Comparison of ENCODE assay signal across 10 mouse cellular contexts in the genomic region with DNA sequence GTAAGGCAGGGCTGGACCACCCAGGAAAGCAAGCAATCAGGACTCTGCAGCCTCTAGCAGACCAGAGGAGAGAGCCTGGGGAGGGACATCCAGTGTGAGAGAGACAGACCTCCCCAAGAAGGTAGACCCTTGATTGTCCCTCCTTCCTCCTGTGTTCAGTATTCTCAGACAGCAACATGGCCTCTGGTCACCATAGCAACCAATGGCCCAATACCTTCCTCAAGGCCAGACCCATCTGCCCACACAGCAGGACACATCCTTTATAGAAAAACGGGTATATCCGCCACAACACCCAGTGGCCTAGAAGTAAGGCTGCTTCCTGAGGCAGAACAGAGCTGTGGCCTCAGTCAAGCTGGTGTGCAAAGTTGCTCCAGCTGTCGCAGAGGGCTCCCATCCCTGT. TPM values are rescaled to one million over a fixed set of nuclear protein-coding genes. Genes with fewer than 3 reads are reported as not detected.
DNase-seq lines count a peak whose midpoint lies in the region; ATAC-seq and TF ChIP-seq lines count a peak whose summit lies in the region.
"Had no signal": no experiment of that assay in that cellular context is flagged by ENCODE, and none has a peak within 500 bp of the region (broad histone marks: within the 10 kb centered on the region; RNA-seq: fewer than 3 reads in every experiment).

No protein-coding gene starts in this region.

- H3K36me3 ChIP-seq in forebrain, embryonic 12.5 days (replicated peaks) = no peaks in the 10 kb centered on the region
- H3K36me3 ChIP-seq in forebrain, postnatal 0 days (ENCODE audit: insufficient read depth) = no peaks in the 10 kb centered on the region
- H3K36me3 ChIP-seq in hindbrain, embryonic 11.5 days (ENCODE audit: control insufficient read depth, insufficient read depth, low read length) = no peaks in the 10 kb centered on the region
- H3K36me3 ChIP-seq in midbrain, embryonic 16.5 days (ENCODE audit: control insufficient read depth, insufficient read depth, low read length) = no peaks in the 10 kb centered on the region

- H3K4me2 ChIP-seq in forebrain, embryonic 12.5 days = no peak overlapping the region
- no peak overlapping the region for H3K4me2 ChIP-seq in forebrain, postnatal 0 days (ENCODE audit: low read depth)
- no peak overlapping the region for H3K4me2 ChIP-seq in hindbrain, embryonic 11.5 days (replicated peaks; ENCODE audit: low read depth, low read length)
- no peak overlapping the region for H3K4me2 ChIP-seq in midbrain, embryonic 16.5 days (ENCODE audit: low read length)

- H3K9me3 ChIP-seq in forebrain, embryonic 12.5 days = no peaks in the 10 kb centered on the region
- H3K9me3 ChIP-seq in forebrain, postnatal 0 days (ENCODE audit: low read length) = no peaks in the 10 kb centered on the region
- H3K9me3 ChIP-seq in hindbrain, embryonic 11.5 days (ENCODE audit: control insufficient read depth, low read length) = no peaks in the 10 kb centered on the region
- no peaks in the 10 kb centered on the region for H3K9me3 ChIP-seq in midbrain, embryonic 16.5 days (replicated peaks; ENCODE audit: control insufficient read depth, low read length, poor library complexity, severe bottlenecking)

- no peaks in the 10 kb centered on the region for H3K27me3 ChIP-seq in forebrain, embryonic 12.5 days
- H3K27me3 ChIP-seq in forebrain, postnatal 0 days (ENCODE audit: insufficient read depth, low read length) = no peaks in the 10 kb centered on the region
- H3K27me3 ChIP-seq in hindbrain, embryonic 11.5 days (ENCODE audit: control insufficient read depth, insufficient read depth, low read length) = no peaks in the 10 kb centered on the region
- H3K27me3 ChIP-seq in midbrain, embryonic 16.5 days (ENCODE audit: control insufficient read depth, insufficient read depth, low read depth, low read length) = no peaks in the 10 kb centered on the region

- no peak for TF ChIP-seq CTCF in forebrain, postnatal 0 days (IDR thresholded peaks at IDR 0.05; ENCODE audit: low read depth)
- TF ChIP-seq CTCF in brain, embryonic 14.5 days (IDR thresholded peaks at IDR 0.05; ENCODE audit: borderline replicate concordance, extremely low read depth, insufficient read depth, insufficient read length) = no peak

- no peak overlapping the region for H3K4me3 ChIP-seq in forebrain, embryonic 12.5 days (replicated peaks)
- H3K4me3 ChIP-seq in forebrain, postnatal 0 days (ENCODE audit: low read depth, low read length) = no peak overlapping the region
- H3K4me3 ChIP-seq in hindbrain, embryonic 11.5 days (ENCODE audit: low read depth, low read length) = no peak overlapping the region
- H3K4me3 ChIP-seq in midbrain, embryonic 16.5 days (ENCODE audit: low read depth, low read length) = no peak overlapping the region

- peak; percentile 54; the same call in 1 of the 2 replicates for ATAC-seq in forebrain, embryonic 12.5 days (ENCODE audit: low FRiP score)
- no peak for ATAC-seq in forebrain, postnatal 0 days
- no peak for ATAC-seq in hindbrain, embryonic 11.5 days (ENCODE audit: low FRiP score)
- peak; percentile 40; the same call in 1 of the 2 replicates for ATAC-seq in midbrain, embryonic 16.5 days
- ATAC-seq in megakaryocyte, adult 5-6 weeks (ENCODE audit: poor library complexity, severe bottlenecking) = no peak
- ATAC-seq: CD4-positive, CD25-positive, alpha-beta regulatory T cell, adult 4 months had no signal

- TF ChIP-seq POLR2A in brain, embryonic 14.5 days (IDR thresholded peaks at IDR 0.05; ENCODE audit: borderline replicate concordance, extremely low read depth, insufficient read depth, insufficient read length, poor library complexity, severe bottlenecking) = no peak

- H3K9ac ChIP-seq in forebrain, embryonic 12.5 days = no peak overlapping the region
- H3K9ac ChIP-seq in forebrain, postnatal 0 days = no peak overlapping the region
- H3K9ac ChIP-seq in hindbrain, embryonic 11.5 days (ENCODE audit: low read depth, low read length) = no peak overlapping the region
- H3K9ac ChIP-seq in midbrain, embryonic 16.5 days (ENCODE audit: low read depth, low read length) = no peak overlapping the region

- H3K4me1 ChIP-seq in forebrain, embryonic 12.5 days = peaks cover 32% of the 10 kb centered on the region
- H3K4me1 ChIP-seq in forebrain, postnatal 0 days (ENCODE audit: insufficient read depth) = peaks cover 44% of the 10 kb centered on the region
- no peaks in the 10 kb centered on the region; the same call in 1 of the 2 replicates for H3K4me1 ChIP-seq in hindbrain, embryonic 11.5 days (replicated peaks; ENCODE audit: control insufficient read depth, insufficient read depth, low read length)
- H3K4me1 ChIP-seq in midbrain, embryonic 16.5 days (ENCODE audit: control insufficient read depth, insufficient read depth, low read length) = peaks cover 25% of the 10 kb centered on the region

- peak overlapping the region; percentile 21; the same call in 1 of the 2 replicates for H3K27ac ChIP-seq in forebrain, embryonic 12.5 days
- H3K27ac ChIP-seq in forebrain, postnatal 0 days (ENCODE audit: low read depth, low read length) = no peak overlapping the region
- H3K27ac ChIP-seq in hindbrain, embryonic 11.5 days (ENCODE audit: low read depth, low read length) = no peak overlapping the region
- H3K27ac ChIP-seq in midbrain, embryonic 16.5 days (ENCODE audit: low read length) = peak overlapping the region; percentile 62

- no peak for DNase-seq in forebrain, postnatal 0 days
- DNase-seq in brain, embryonic 14.5 days (ENCODE audit: low read depth) = peak; percentile 75
- DNase-seq in hindbrain, embryonic 11.5 days (ENCODE audit: low spot score) = peak; percentile 44
- DNase-seq in lung, postnatal 10 days = no peak
- no peak for DNase-seq in testis, postnatal 14 days (ENCODE audit: low spot score)
- DNase-seq: lung, adult 18-20 months had no signal

- WGBS in forebrain, embryonic 12.5 days = 41% methylated on average over 3 of the region's 3 CpGs
- 45% methylated on average over 3 of the region's 3 CpGs for WGBS in forebrain, postnatal 0 days
- 32% methylated on average over 3 of the region's 3 CpGs for WGBS in hindbrain, embryonic 11.5 days
- 23% methylated on average over 3 of the region's 3 CpGs for WGBS in midbrain, embryonic 16.5 days

RNA-seq across cellular contexts. Expression of gene Dock3, which starts 23.9 kb away (rescaled TPM):
- 12.3 and 13.8 TPM in 2 replicates for polyA plus RNA-seq in forebrain, embryonic 12.5 days (2016; fragmentation: Nextera tagmentation; extraction: Ambion mirVana)
- 53.7 and 57.0 TPM in 2 replicates for total RNA-seq in forebrain, postnatal 0 days (2014; rRNA removed)
- polyA plus RNA-seq in forebrain, postnatal 0 days (2015; fragmentation: Nextera tagmentation; extraction: Ambion mirVana) = 13.8 and 21.3 TPM in 2 replicates
- polyA plus RNA-seq in brain, embryonic 14.5 days (2012; rRNA removed) = 55.7 and 78.6 TPM in 2 replicates
- 4.9 and 7.7 TPM in 2 replicates for polyA plus RNA-seq in hindbrain, embryonic 11.5 days (2014; fragmentation: Nextera tagmentation; extraction: Ambion mirVana)
- 16.3 and 21.5 TPM in 2 replicates for polyA plus RNA-seq in midbrain, embryonic 16.5 days (2015; fragmentation: Nextera tagmentation; extraction: Ambion mirVana)
- total RNA-seq in megakaryocyte, adult 5-6 weeks (2015) = not detected in 2 replicates
- total RNA-seq in megakaryocyte, adult 5-6 weeks (2017) = not detected in 2 replicates

RNA-seq across cellular contexts. Expression of gene Mapkapk3, which starts 34.1 kb away (rescaled TPM):
- 2.4 and 3.7 TPM in 2 replicates for polyA plus RNA-seq in forebrain, embryonic 12.5 days (2016; fragmentation: Nextera tagmentation; extraction: Ambion mirVana)
- 1.5 and 1.6 TPM in 2 replicates for total RNA-seq in forebrain, postnatal 0 days (2014; rRNA removed)
- polyA plus RNA-seq in forebrain, postnatal 0 days (2015; fragmentation: Nextera tagmentation; extraction: Ambion mirVana) = 1.2 and 1.5 TPM in 2 replicates
- 2.6 and 3.3 TPM in 2 replicates for polyA plus RNA-seq in brain, embryonic 14.5 days (2012; rRNA removed)
- polyA plus RNA-seq in hindbrain, embryonic 11.5 days (2014; fragmentation: Nextera tagmentation; extraction: Ambion mirVana) = 2.6 and 3.4 TPM in 2 replicates
- 1.5 and 1.9 TPM in 2 replicates for polyA plus RNA-seq in midbrain, embryonic 16.5 days (2015; fragmentation: Nextera tagmentation; extraction: Ambion mirVana)
- total RNA-seq in megakaryocyte, adult 5-6 weeks (2015) = 98.6 and 105 TPM in 2 replicates
- 156 and 174 TPM in 2 replicates for total RNA-seq in megakaryocyte, adult 5-6 weeks (2017)

RNA-seq across cellular contexts. Expression of gene Cish, which starts 40.2 kb away (rescaled TPM):
- polyA plus RNA-seq in forebrain, embryonic 12.5 days (2016; fragmentation: Nextera tagmentation; extraction: Ambion mirVana) = 4.5 and 6.0 TPM in 2 replicates
- 2.7 and 4.0 TPM in 2 replicates for total RNA-seq in forebrain, postnatal 0 days (2014; rRNA removed)
- 11.2 and 12.2 TPM in 2 replicates for polyA plus RNA-seq in forebrain, postnatal 0 days (2015; fragmentation: Nextera tagmentation; extraction: Ambion mirVana)
- polyA plus RNA-seq in brain, embryonic 14.5 days (2012; rRNA removed) = 8.7 and 9.2 TPM in 2 replicates
- polyA plus RNA-seq in hindbrain, embryonic 11.5 days (2014; fragmentation: Nextera tagmentation; extraction: Ambion mirVana) = 2.8 and 6.5 TPM in 2 replicates
- 8.6 and 9.4 TPM in 2 replicates for polyA plus RNA-seq in midbrain, embryonic 16.5 days (2015; fragmentation: Nextera tagmentation; extraction: Ambion mirVana)
- total RNA-seq in megakaryocyte, adult 5-6 weeks (2015) = 1.7 and 5.3 TPM in 2 replicates
- 0.40 and 0.45 TPM in 2 replicates for total RNA-seq in megakaryocyte, adult 5-6 weeks (2017)

Comparison
In these comparisons a context has a peak if more than half of its experiments do, and no peak if none do; other contexts are left out.
1. ATAC-seq: peak in forebrain, embryonic 12.5 days (single experiment) and midbrain, embryonic 16.5 days (single experiment); none in forebrain, postnatal 0 days (single experiment), hindbrain, embryonic 11.5 days (single experiment) and megakaryocyte, adult 5-6 weeks (single experiment).
2. H3K27ac ChIP-seq: peak in forebrain, embryonic 12.5 days (single experiment) and midbrain, embryonic 16.5 days (single experiment); none in forebrain, postnatal 0 days (single experiment) and hindbrain, embryonic 11.5 days (single experiment).
3. DNase-seq: peak in brain, embryonic 14.5 days (single experiment) and hindbrain, embryonic 11.5 days (single experiment); none in forebrain, postnatal 0 days (single experiment), lung, postnatal 10 days (single experiment) and testis, postnatal 14 days (single experiment).